Mouse (Mus musculus) retina, embryonic 14.5 days (tissue): ENCODE measurements around the gene Smim15.

ENCODE experiments used
- DNase-seq: peaks from one replicate; pipeline ENCODE4 v3.0.0-alpha.2; 2015; ENCODE audit warnings: low spot score

Smim15 gene

GRCm38 (mm10) chr13:108044222-108044941, at the start of gene Smim15:
Gene Smim15 (plus strand): TSS chr13:108044446.
- DNase-seq = peak; percentile 94

- peak; percentile 51 for DNase-seq
These were observed 49.0 kb upstream of the Smim15 start for GRCm38 (mm10) chr13:107995211-107995610.

GRCm38 (mm10) chr13:107996301-107996700, 47.9 kb upstream of the Smim15 start:
- no peak for DNase-seq

- DNase-seq = no peak
These were observed 36.4 kb upstream of the Smim15 start for GRCm38 (mm10) chr13:108007861-108008260.

GRCm38 (mm10) chr13:108013110-108013509, 31.1 kb upstream of the Smim15 start:
- DNase-seq = no peak

- no peak for DNase-seq
These were observed 30.4 kb upstream of the Smim15 start for GRCm38 (mm10) chr13:108013839-108014238.

GRCm38 (mm10) chr13:108015166-108015565, 29.1 kb upstream of the Smim15 start:
- DNase-seq = no peak

- DNase-seq = no peak
These were observed 26.9 kb upstream of the Smim15 start for GRCm38 (mm10) chr13:108017349-108017748.

GRCm38 (mm10) chr13:108025802-108026201, 18.4 kb upstream of the Smim15 start:
- no peak for DNase-seq

GRCm38 (mm10) chr13:108032789-108033188, 11.5 kb upstream of the Smim15 start:
- no peak for DNase-seq

- peak; percentile 32 for DNase-seq
These were observed 4.9 kb upstream of the Smim15 start for GRCm38 (mm10) chr13:108039375-108039774.

GRCm38 (mm10) chr13:108039902-108040301, 4.3 kb upstream of the Smim15 start:
- DNase-seq = no peak

- DNase-seq = no peak
These were observed 3.8 kb upstream of the Smim15 start for GRCm38 (mm10) chr13:108040451-108040850.

GRCm38 (mm10) chr13:108041358-108041757, 2.9 kb upstream of the Smim15 start:
- DNase-seq = peak; percentile 80

GRCm38 (mm10) chr13:108043431-108044221, 620 bp upstream of the Smim15 start:
- peak; percentile 57 for DNase-seq

- no peak for DNase-seq
These were observed 1.4 kb downstream of the Smim15 start for GRCm38 (mm10) chr13:108045646-108046045.

GRCm38 (mm10) chr13:108046071-108046470, 1.8 kb downstream of the Smim15 start:
- DNase-seq = no peak

GRCm38 (mm10) chr13:108046891-108047290, 2.6 kb downstream of the Smim15 start:
- no peak for DNase-seq

- no peak for DNase-seq
These were observed 3.1 kb downstream of the Smim15 start for GRCm38 (mm10) chr13:108047364-108047763.

- no peak for DNase-seq
These were observed 12.7 kb downstream of the Smim15 start for GRCm38 (mm10) chr13:108056896-108057295.

GRCm38 (mm10) chr13:108060286-108060885, 16.1 kb downstream of the Smim15 start:
- peak; percentile 45 for DNase-seq

- peak; percentile 19 for DNase-seq
These were observed 16.8 kb downstream of the Smim15 start for GRCm38 (mm10) chr13:108060936-108061578.
